Mouse (Mus musculus): ENCODE measurements around the gene Prpsap1. TPM values are rescaled to one million over a fixed set of nuclear protein-coding genes. Genes with fewer than 3 reads are reported as not detected.

The Prpsap1 gene
- total and polyA plus RNA-seq, 3 experiments, result 79.8 to 114 (median 114) TPM

- H3K27me3 ChIP-seq (replicated peaks), result no peaks in the 10 kb centered on the region
- in situ Hi-C loops (cut with MboI; ENCODE audit: low pct_ligation_motif_present, low pct_unique_long_range_greater_than_20kb, low sequenced_read_pairs) (loop anchor here (5.0 kb wide), 1 partner anchor 37 kb away; no protein-coding TSS in a partner anchor), dilution Hi-C loops (cut with MboI; ENCODE audit: extremely low pct_ligation_motif_present, extremely low pct_unique_long_range_greater_than_20kb, low sequenced_read_pairs) (no loop called here)
- peaks cover 48 to 80% of the 10 kb centered on the region in 2 experiments for H3K4me1 ChIP-seq (ENCODE audit: control insufficient read depth in 1 of 2, insufficient read depth in 2 of 2)
- H3K9ac ChIP-seq (ENCODE audit: insufficient read depth, low read depth), result peak overlapping the region; percentile 65
- peak overlapping the region in 1 of 3 experiments; percentile 25 for H3K4me3 ChIP-seq (replicated peaks in 1 of 3; ENCODE audit: low read depth in 2 of 3, low read length in 2 of 3, poor library complexity in 1 of 3)
- peak overlapping the region; percentile 95 for H3K27ac ChIP-seq (ENCODE audit: insufficient read depth, low read depth)
- H3K9me3 ChIP-seq (replicated peaks; ENCODE audit: low read length), result no peaks in the 10 kb centered on the region
- DNase-seq (ENCODE audit: extremely low read depth), result peak; percentile 88
- peak overlapping the region; percentile 69 for H3K4me2 ChIP-seq (ENCODE audit: insufficient read depth, low read depth, poor library complexity, severe bottlenecking)
- H3K36me3 ChIP-seq (replicated peaks in 1 of 2; ENCODE audit: control insufficient read depth in 1 of 2, insufficient read depth in 1 of 2, low read length in 1 of 2), result peaks cover 22 to 51% of the 10 kb centered on the region in 2 experiments
- H3K79me2 ChIP-seq (replicated peaks; ENCODE audit: control insufficient read depth, extremely low read depth, insufficient read depth, poor library complexity, severe bottlenecking), result peaks cover 33% of the 10 kb centered on the region
- TF ChIP-seq IRF4 (IDR thresholded peaks at IDR 0.05; ENCODE audit: low read depth, low read length) (peak; percentile 97), RCOR1 (conservative IDR thresholded peaks at IDR 0.05; ENCODE audit: low read depth, low read length) (peak; percentile 74), POLR2AphosphoS2 (IDR thresholded peaks at IDR 0.05; ENCODE audit: low read depth, low read length) (peak; percentile 95), MYC (IDR thresholded peaks at IDR 0.05; ENCODE audit: low read depth, low read length) (peak; percentile 96), ELF1 (IDR thresholded peaks at IDR 0.05; ENCODE audit: low read depth, low read length) (peak; percentile 64), PAX5 (IDR thresholded peaks at IDR 0.05; ENCODE audit: low read length) (no peak), NELFE (IDR thresholded peaks at IDR 0.05; ENCODE audit: low read depth, low read length) (peak; percentile 43; the same call in 1 of the 2 replicates), ZKSCAN1 (IDR thresholded peaks at IDR 0.05; ENCODE audit: borderline replicate concordance, low read depth, low read length) (no peak), USF1 (IDR thresholded peaks at IDR 0.05; ENCODE audit: low read depth, low read length) (no peak), SIN3A (IDR thresholded peaks at IDR 0.05; ENCODE audit: low read length) (peak; percentile 90), JUND (conservative IDR thresholded peaks at IDR 0.05; ENCODE audit: low read depth, low read length) (no peak), RAD21 (IDR thresholded peaks at IDR 0.05; ENCODE audit: low read depth, low read length) (peak; percentile 36), HCFC1 (IDR thresholded peaks at IDR 0.05; ENCODE audit: low read depth, low read length) (peak; percentile 61), ZNF384 (IDR thresholded peaks at IDR 0.05; ENCODE audit: low read depth, low read length) (no peak; the same call in 1 of the 2 replicates), CTCF (conservative IDR thresholded peaks at IDR 0.05 in 1 of 2, IDR thresholded peaks at IDR 0.05 in 1 of 2; ENCODE audit: low read depth in 2 of 2, low read length in 2 of 2) (peak in 1 of 2 experiments; percentile 49; a peak in 2 of 4 replicates), CHD1 (IDR thresholded peaks at IDR 0.05; ENCODE audit: low read depth, low read length) (peak; percentile 47; the same call in 1 of the 2 replicates), MAX (IDR thresholded peaks at IDR 0.05; ENCODE audit: low read length) (peak; percentile 93), BHLHE40 (IDR thresholded peaks at IDR 0.05; ENCODE audit: low read depth, low read length) (peak; percentile 84), MAZ (IDR thresholded peaks at IDR 0.05; ENCODE audit: low read depth, low read length) (peak; percentile 90; the same call in 1 of the 2 replicates), POLR2A (IDR thresholded peaks at IDR 0.05; ENCODE audit: low read depth, low read length) (peak; percentile 67), MXI1 (IDR thresholded peaks at IDR 0.05; ENCODE audit: low read depth, low read length) (peak; percentile 89), ETS1 (conservative IDR thresholded peaks at IDR 0.05; ENCODE audit: low read depth, low read length) (peak; percentile 94), MAFK (IDR thresholded peaks at IDR 0.05; ENCODE audit: insufficient replicate concordance, low read length) (0 out of 2 replicates have a peak, but pooled peaks have one; percentile 28), UBTF (IDR thresholded peaks at IDR 0.05; ENCODE audit: low read depth, low read length) (0 out of 2 replicates have a peak, but pooled peaks have one; percentile 7), SMC3 (IDR thresholded peaks at IDR 0.05; ENCODE audit: low read depth, low read length) (peak; percentile 44), TCF12 (IDR thresholded peaks at IDR 0.05; ENCODE audit: low read depth, low read length) (peak; percentile 99), KAT2A (IDR thresholded peaks at IDR 0.05; ENCODE audit: insufficient replicate concordance, low read length) (0 out of 2 replicates have a peak, but pooled peaks have one; percentile 38), ZMIZ1 (IDR thresholded peaks at IDR 0.05; ENCODE audit: low read depth, low read length) (peak; percentile 90), NRF1 (IDR thresholded peaks at IDR 0.05; ENCODE audit: low read depth, low read length) (peak; percentile 96), JUN (IDR thresholded peaks at IDR 0.05; ENCODE audit: insufficient read depth, low read depth, low read length) (peak; percentile 44), E2F4 (IDR thresholded peaks at IDR 0.05; ENCODE audit: insufficient replicate concordance, low read depth, low read length) (no peak), TBP (conservative IDR thresholded peaks at IDR 0.05; ENCODE audit: low read depth, low read length) (0 out of 2 replicates have a peak, but pooled peaks have one; percentile 53), CHD2 (IDR thresholded peaks at IDR 0.05; ENCODE audit: low read length) (peak; percentile 87), GABPA (IDR thresholded peaks at IDR 0.05; ENCODE audit: insufficient replicate concordance, low read depth, low read length) (no peak), EP300 (IDR thresholded peaks at IDR 0.05; ENCODE audit: low read length) (peak; percentile 92), ZC3H11A (IDR thresholded peaks at IDR 0.05; ENCODE audit: low read depth, low read length) (no peak), MEF2A (IDR thresholded peaks at IDR 0.05; ENCODE audit: borderline replicate concordance, low read depth, low read length) (peak; percentile 91)
These were observed 54.4 kb downstream of the Prpsap1 start for GRCm38 (mm10) chr11:116439269-116440240.

Data from CH12.LX (cell line).